Mouse (Mus musculus) liver, postnatal 0 days (tissue): ENCODE results near the gene Plscr5.

ENCODE experiments used
- CTCF ChIP-seq: sonication (generic); IDR thresholded peaks from 2 replicates; pipeline ENCODE4 v1.5.1; 2016; ENCODE audit warnings: antibody characterized with exemption, low read depth
- EP300 ChIP-seq: IDR thresholded peaks from 2 replicates; pipeline ENCODE4 v1.6.1; 2016; ENCODE audit warnings: antibody characterized with exemption, low read depth, mild to moderate bottlenecking

DNA sequence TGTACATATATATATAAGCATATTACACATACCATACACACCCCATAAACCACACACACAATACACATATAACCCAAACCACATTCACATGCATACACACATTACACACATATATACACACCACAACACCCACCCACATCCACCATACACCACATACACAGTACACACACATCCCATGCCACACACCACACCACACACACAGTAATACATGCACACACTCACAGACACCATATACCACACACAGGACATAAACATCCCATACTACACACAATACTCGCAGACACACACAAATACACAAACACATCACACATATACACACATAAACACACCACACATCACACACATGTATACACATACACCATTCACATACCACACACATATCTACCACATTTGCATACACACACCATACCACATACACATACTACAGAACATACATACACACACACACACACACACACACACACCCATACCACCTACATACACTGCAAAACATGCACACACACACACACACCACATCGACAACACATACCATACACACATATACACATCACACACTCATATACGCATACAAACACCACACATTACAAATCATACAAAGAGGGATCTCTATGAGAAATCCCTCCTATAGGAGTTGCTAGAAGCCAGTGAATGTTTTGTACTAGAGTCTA is 19.3 kb upstream of the Plscr5 start:
- TF ChIP-seq CTCF = no peak
- no peak for TF ChIP-seq EP300
